Mouse (Mus musculus) lung, postnatal 4 days (tissue): ENCODE results near the gene Slc6a9.

ENCODE experiments used
- DNase-seq, 2 experiments: peaks; one replicate each; pipeline ENCODE4 v3.0.0; 2021

The Slc6a9 gene

GRCm38 (mm10) chr4:117841566-117841965, 7.3 kb downstream of the Slc6a9 start:
- no peak for DNase-seq

- no peak for DNase-seq
These were observed 8.8 kb downstream of the Slc6a9 start for GRCm38 (mm10) chr4:117843101-117843500.

- DNase-seq = no peak
These were observed 10.2 kb downstream of the Slc6a9 start for GRCm38 (mm10) chr4:117844467-117844866.

- DNase-seq = no peak
These were observed 11.0 kb downstream of the Slc6a9 start for GRCm38 (mm10) chr4:117845316-117845715.

- no peak for DNase-seq
These were observed 12.0 kb downstream of the Slc6a9 start for GRCm38 (mm10) chr4:117846261-117846660.

GRCm38 (mm10) chr4:117847011-117847410, 12.7 kb downstream of the Slc6a9 start:
- DNase-seq = peak; percentile 37 to 87

GRCm38 (mm10) chr4:117849063-117849462, 14.8 kb downstream of the Slc6a9 start:
- no peak for DNase-seq

GRCm38 (mm10) chr4:117849506-117849905, 15.2 kb downstream of the Slc6a9 start:
- no peak for DNase-seq

- no peak for DNase-seq
These were observed 15.9 kb downstream of the Slc6a9 start for GRCm38 (mm10) chr4:117850176-117850575.

GRCm38 (mm10) chr4:117850871-117851270, 16.6 kb downstream of the Slc6a9 start:
- DNase-seq = no peak

GRCm38 (mm10) chr4:117852152-117852868, 18.0 kb downstream of the Slc6a9 start:
- DNase-seq = no peak

- peak in 1 of 2 experiments; percentile 41 for DNase-seq
These were observed 20.8 kb downstream of the Slc6a9 start for GRCm38 (mm10) chr4:117855146-117855545.

GRCm38 (mm10) chr4:117858794-117859193, 24.5 kb downstream of the Slc6a9 start:
- DNase-seq = peak; percentile 73 to 83

- DNase-seq = no peak
These were observed 26.3 kb downstream of the Slc6a9 start for GRCm38 (mm10) chr4:117860570-117860969.

- DNase-seq = no peak
These were observed 28.5 kb downstream of the Slc6a9 start for GRCm38 (mm10) chr4:117862823-117863222.

- peak; percentile 82 to 87 for DNase-seq
These were observed 31.8 kb downstream of the Slc6a9 start for GRCm38 (mm10) chr4:117866083-117866482.

GRCm38 (mm10) chr4:117867000-117867399, 32.7 kb downstream of the Slc6a9 start:
- DNase-seq = no peak

- peak; percentile 63 to 74 for DNase-seq
These were observed 33.5 kb downstream of the Slc6a9 start for GRCm38 (mm10) chr4:117867823-117868222.

- DNase-seq = no peak
These were observed 35.0 kb downstream of the Slc6a9 start for GRCm38 (mm10) chr4:117869317-117869716.

GRCm38 (mm10) chr4:117870437-117870836, 36.1 kb downstream of the Slc6a9 start:
- DNase-seq = no peak

- DNase-seq = no peak
These were observed 37.5 kb downstream of the Slc6a9 start for GRCm38 (mm10) chr4:117871787-117872186.

GRCm38 (mm10) chr4:117872471-117872886, 38.2 kb downstream of the Slc6a9 start, which contains the start of gene Ccdc24:
Gene Ccdc24, minus strand, starts transcription at chr4:117872557.
- DNase-seq = no peak

- DNase-seq = no peak
These were observed 39.3 kb downstream of the Slc6a9 start for GRCm38 (mm10) chr4:117873615-117874014.

- DNase-seq = no peak
These were observed 44.0 kb downstream of the Slc6a9 start for GRCm38 (mm10) chr4:117878301-117878700.

GRCm38 (mm10) chr4:117878703-117879102, 44.4 kb downstream of the Slc6a9 start:
- no peak for DNase-seq
